Mouse (Mus musculus): ENCODE measurements around the gene Mbl1. TPM values are rescaled to one million over a fixed set of nuclear protein-coding genes. Genes with fewer than 3 reads are reported as not detected.

The Mbl1 gene
- total and polyA plus RNA-seq, 3 experiments = not detected

DNA sequence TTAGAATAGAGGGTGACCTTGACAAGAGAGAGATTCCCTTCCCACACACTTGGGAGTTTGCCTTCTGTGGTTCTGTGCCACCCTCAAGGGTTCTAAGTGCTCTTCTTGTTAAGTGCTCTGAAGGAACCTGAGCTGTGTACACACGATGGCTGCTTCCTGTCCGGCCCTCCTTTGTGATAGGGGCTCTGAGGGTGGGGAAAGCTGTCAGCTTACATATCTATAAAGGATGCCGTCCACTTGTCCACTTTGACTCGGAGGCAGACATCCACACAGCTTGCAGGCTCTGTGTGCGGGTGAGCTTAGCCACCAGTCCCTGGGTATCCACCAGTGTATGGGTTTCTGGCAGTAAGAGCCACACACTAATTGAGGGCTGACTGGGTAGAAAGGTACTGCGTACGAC is 19.7 kb upstream of the Mbl1 start, which contains the start of gene Sftpa1:
Gene Sftpa1 (plus strand): TSS at position 243 of the 400 bp plus-strand sequence.
- no peak for DNase-seq (ENCODE audit: low read depth, low spot score)
- no peak for TF ChIP-seq MAFK (IDR thresholded peaks at IDR 0.05; ENCODE audit: borderline replicate concordance, low read depth, low read length)
- no peak for TF ChIP-seq ZNF384 (IDR thresholded peaks at IDR 0.05; ENCODE audit: low read depth, low read length)
- TF ChIP-seq BHLHE40 (IDR thresholded peaks at IDR 0.05; ENCODE audit: borderline replicate concordance, low read depth, low read length) = no peak
- TF ChIP-seq CHD2 (IDR thresholded peaks at IDR 0.05; ENCODE audit: low read length) = no peak
- TF ChIP-seq GATA1 (IDR thresholded peaks at IDR 0.05; ENCODE audit: low read depth, low read length) = no peak
- H3K4me3 ChIP-seq (ENCODE audit: control insufficient read depth in 1 of 2, insufficient read depth in 1 of 2, low read depth in 2 of 2, low read length in 2 of 2) = no peak within 1 kb of the TSS

DNA sequence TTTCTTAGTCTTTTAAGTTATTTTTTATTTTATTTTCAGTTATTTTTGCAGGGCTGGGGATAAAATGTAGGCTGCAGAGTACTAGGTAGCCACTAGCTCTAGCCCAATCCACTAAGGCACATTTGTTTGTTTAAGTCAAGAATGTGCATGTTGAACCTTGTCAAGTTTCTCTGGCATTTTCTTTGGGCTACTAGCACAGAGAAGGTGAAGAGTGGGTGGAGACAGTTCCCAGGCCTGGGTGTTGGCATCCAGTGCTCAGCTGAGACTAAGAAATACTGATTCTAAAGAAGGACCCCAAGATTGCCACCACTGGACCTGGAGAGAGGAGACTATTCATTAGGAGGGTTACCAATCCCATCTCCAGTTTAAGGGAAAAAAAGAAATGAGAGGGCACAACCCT is 14.3 kb upstream of the Mbl1 start:
- no peak overlapping the region for H3K9ac ChIP-seq (ENCODE audit: control insufficient read depth, low read depth, low read length, poor library complexity, severe bottlenecking)
- H3K27me3 ChIP-seq (ENCODE audit: control insufficient read depth in 1 of 2, insufficient read depth in 2 of 2, low read length in 2 of 2) = no peaks in the 10 kb centered on the region
- H3K9me3 ChIP-seq (replicated peaks; ENCODE audit: insufficient read depth, low read length) = no peaks in the 10 kb centered on the region
- no peak overlapping the region for H3K4me3 ChIP-seq (ENCODE audit: control insufficient read depth in 1 of 2, insufficient read depth in 1 of 2, low read depth in 2 of 2, low read length in 2 of 2)
- H3K36me3 ChIP-seq (ENCODE audit: control insufficient read depth in 1 of 2, insufficient read depth in 2 of 2, low read length in 2 of 2) = no peaks in the 10 kb centered on the region
- TF ChIP-seq RAD21 (IDR thresholded peaks at IDR 0.05; ENCODE audit: low read depth, low read length) = no peak
- no peak for TF ChIP-seq MAX (IDR thresholded peaks at IDR 0.05; ENCODE audit: low read length)
- TF ChIP-seq MYB (IDR thresholded peaks at IDR 0.05; ENCODE audit: low read depth, low read length) = no peak
- no peak for TF ChIP-seq EP300 (IDR thresholded peaks at IDR 0.05; ENCODE audit: low read depth in 1 of 2, low read length in 2 of 2)
- no peak for TF ChIP-seq ZNF384 (IDR thresholded peaks at IDR 0.05; ENCODE audit: low read depth, low read length)
- no peak for TF ChIP-seq MXI1 (IDR thresholded peaks at IDR 0.05; ENCODE audit: low read depth, low read length)
- TF ChIP-seq ZC3H11A (IDR thresholded peaks at IDR 0.05; ENCODE audit: low read depth, low read length) = no peak
- TF ChIP-seq ZKSCAN1 (IDR thresholded peaks at IDR 0.05; ENCODE audit: low read depth, low read length) = no peak
- no peak for TF ChIP-seq ZMIZ1 (IDR thresholded peaks at IDR 0.05; ENCODE audit: low read depth, low read length)
- TF ChIP-seq POLR2AphosphoS2 (IDR thresholded peaks at IDR 0.05; ENCODE audit: low read length) = no peak
- TF ChIP-seq UBTF (IDR thresholded peaks at IDR 0.05; ENCODE audit: borderline replicate concordance, insufficient read depth, low read depth, low read length) = no peak
- no peak for TF ChIP-seq BHLHE40 (IDR thresholded peaks at IDR 0.05; ENCODE audit: borderline replicate concordance, low read depth, low read length)
- no peak for TF ChIP-seq USF1 (IDR thresholded peaks at IDR 0.05; ENCODE audit: low read depth, low read length)
- TF ChIP-seq USF2 (IDR thresholded peaks at IDR 0.05; ENCODE audit: borderline replicate concordance in 1 of 2, insufficient read depth in 1 of 2, low read depth in 1 of 2, low read length in 2 of 2) = no peak
- TF ChIP-seq GABPA (IDR thresholded peaks at IDR 0.05; ENCODE audit: low read depth, low read length) = no peak
- H3K27ac ChIP-seq (ENCODE audit: control insufficient read depth, low read depth, low read length) = no peak overlapping the region
- no peaks in the 10 kb centered on the region for H3K79me2 ChIP-seq (ENCODE audit: control insufficient read depth, insufficient read depth, low read length, poor library complexity)
- no peaks in the 10 kb centered on the region for H3K4me1 ChIP-seq (ENCODE audit: control insufficient read depth in 1 of 2, insufficient read depth in 2 of 2, low read length in 2 of 2)
- DNase-seq (ENCODE audit: low read depth, low spot score) = no peak

More for the DNA sequence above, 19.7 kb upstream of the Mbl1 start, which contains the start of gene Sftpa1:
- no peaks in the 10 kb centered on the region for H3K79me2 ChIP-seq (ENCODE audit: control insufficient read depth, insufficient read depth, low read length, poor library complexity)
- H3K27me3 ChIP-seq (ENCODE audit: control insufficient read depth in 1 of 2, insufficient read depth in 2 of 2, low read length in 2 of 2) = 0 out of 4 replicates have a peak, but pooled peaks cover 0 to 1% of the 10 kb centered on the region in 2 experiments
- no peaks in the 10 kb centered on the region for H3K36me3 ChIP-seq (ENCODE audit: control insufficient read depth in 1 of 2, insufficient read depth in 2 of 2, low read length in 2 of 2)
- H3K4me1 ChIP-seq (ENCODE audit: control insufficient read depth in 1 of 2, insufficient read depth in 2 of 2, low read length in 2 of 2) = no peaks in the 10 kb centered on the region
- H3K9me3 ChIP-seq (replicated peaks; ENCODE audit: insufficient read depth, low read length) = no peaks in the 10 kb centered on the region
- no peak within 1 kb of the TSS for H3K27ac ChIP-seq (ENCODE audit: control insufficient read depth, low read depth, low read length)
- no peak within 1 kb of the TSS for H3K9ac ChIP-seq (ENCODE audit: control insufficient read depth, low read depth, low read length, poor library complexity, severe bottlenecking)
